Mouse (Mus musculus) CD4-positive naive resting alpha-beta T cell, adult 76 days (primary cell): Measurements from ENCODE around the gene Slc7a10. TPM values are rescaled to one million over a fixed set of nuclear protein-coding genes. Genes with fewer than 3 reads are reported as not detected.

ENCODE experiments used
- total RNA-seq: library from RNA; stranded (reverse); gene quantifications from one replicate; pipeline ENCODE4 v1.2.4, GENCODE M21; 2023

Gene Slc7a10
- not detected for total RNA-seq

GRCm38 (mm10) chr7:35185889-35186569 lies at the start of gene Slc7a10:
Gene Slc7a10 (plus strand): TSS chr7:35186385.

GRCm38 (mm10) chr7:35215225-35215624 lies 29.0 kb downstream of the Slc7a10 start, which contains the start of gene Lrp3:
Gene Lrp3 (minus strand): TSS chr7:35215498.

Other genes starting within 250 kb of the Slc7a10 start
- 44.9 TPM for gene Cebpg, start 129.8 kb upstream of the Slc7a10 start, total RNA-seq
- 0.85 TPM for gene Cebpa, start 67.1 kb upstream of the Slc7a10 start, total RNA-seq
- not detected for gene Lrp3, start 29.1 kb downstream of the Slc7a10 start, total RNA-seq
- gene Gpatch1, start 132.1 kb downstream of the Slc7a10 start, total RNA-seq, result 15.0 TPM
- gene Rhpn2, start 147.8 kb downstream of the Slc7a10 start, total RNA-seq, result not detected
- gene Faap24, start 210.5 kb downstream of the Slc7a10 start, total RNA-seq, result 7.5 TPM
- gene Cep89, start 210.7 kb downstream of the Slc7a10 start, total RNA-seq, result 8.0 TPM